Mouse (Mus musculus) hematopoietic multipotent progenitor cell, adult 10-12 weeks (in vitro differentiated cells): ENCODE measurements around the gene Gm10324. TPM values are rescaled to one million over a fixed set of nuclear protein-coding genes. Genes with fewer than 3 reads are reported as not detected.

Experiments
- polyA plus RNA-seq: library from polyadenylated mRNA; stranded (reverse); fragments of >175 nt; gene quantifications from 2 replicates; pipeline ENCODE4 v1.2.3, GENCODE M21; 2012; ENCODE audit warnings: low replicate concordance

The Gm10324 gene
- not detected in 2 replicates for polyA plus RNA-seq

GRCm38 (mm10) chr13:66119247-66119646, at the start of gene Gm10324:
TSS of gene Gm10324 (plus strand) at chr13:66119547.

Other genes starting within 250 kb of the Gm10324 start
- not detected in 2 replicates for gene Gm10772, start 108.0 kb downstream of the Gm10324 start, polyA plus RNA-seq